Mouse (Mus musculus): ENCODE data around the gene Afg1l. TPM values are rescaled to one million over a fixed set of nuclear protein-coding genes. Genes with fewer than 3 reads are reported as not detected.

Afg1l gene
- polyA plus RNA-seq, 1 experiment = 9.4 TPM

DNA sequence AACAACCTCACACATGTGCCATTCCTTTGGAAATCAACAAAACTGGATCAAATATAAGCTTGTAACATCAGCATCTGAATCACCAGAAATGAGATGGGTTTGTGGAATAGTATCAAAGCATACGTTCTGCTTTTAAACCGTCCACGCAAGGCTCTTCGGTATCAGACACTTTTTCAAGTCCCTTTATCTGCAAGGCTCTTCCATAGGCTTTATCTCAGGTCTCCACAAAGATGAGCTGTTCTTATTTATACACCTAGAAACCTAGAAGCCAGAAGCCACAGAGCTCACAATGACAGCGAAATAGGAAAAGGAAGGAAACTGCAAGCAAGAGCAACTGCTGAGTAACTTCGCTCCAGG is 205.0 kb downstream of the Afg1l start:
- TF ChIP-seq FLI1 (IDR thresholded peaks at IDR 0.05; ENCODE audit: low read length) (no peak), GATA1 (IDR thresholded peaks at IDR 0.05; ENCODE audit: borderline replicate concordance, low read length) (no peak)
- Histone ChIP-seq H3K4me1 (peaks cover 69% of the 10 kb centered on the region), H3K36me3 (replicated peaks; ENCODE audit: low read length) (peaks cover 63% of the 10 kb centered on the region), H3K9me3 (no peaks in the 10 kb centered on the region), H3K4me3 (replicated peaks) (peak overlapping the region; percentile 98), H3K27me3 (replicated peaks) (no peaks in the 10 kb centered on the region)

DNA sequence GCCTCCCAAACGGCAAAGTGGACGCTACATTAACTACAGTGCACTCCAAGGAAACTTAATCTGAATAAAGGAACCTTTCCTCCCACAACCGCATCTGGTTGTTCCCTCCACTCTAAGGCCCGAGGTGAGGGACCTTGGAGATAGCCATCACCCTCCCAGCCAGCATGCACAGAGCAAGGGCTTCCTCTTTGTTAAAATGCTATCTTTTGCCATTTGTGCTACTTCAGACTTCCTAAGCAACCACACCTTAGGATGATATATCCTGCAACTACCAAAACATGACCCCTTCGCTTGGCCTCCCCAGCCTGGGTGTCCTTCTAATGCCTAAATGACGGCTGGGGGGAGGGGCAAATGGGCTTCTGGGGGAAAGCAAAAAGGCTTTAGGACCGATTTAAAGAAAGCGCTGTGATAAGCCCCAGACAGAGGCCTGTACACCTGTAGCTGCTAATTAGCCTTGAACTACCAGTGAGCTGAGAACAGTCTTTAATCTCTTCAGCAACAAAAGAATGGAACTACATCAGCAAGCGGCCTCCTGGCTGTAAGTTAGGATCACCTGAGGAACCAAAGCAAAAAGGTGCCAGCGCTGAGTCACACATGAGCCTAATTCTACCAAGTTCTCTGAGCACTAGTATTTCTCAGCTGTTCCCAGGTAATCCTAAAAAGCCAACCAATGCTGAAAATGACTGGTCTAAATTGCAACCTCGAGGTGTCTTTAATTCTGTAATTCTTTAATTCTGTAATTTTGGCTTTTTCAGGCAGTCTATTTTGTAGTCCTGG is 206.7 kb downstream of the Afg1l start:
- Histone ChIP-seq H3K27me3 (replicated peaks) (no peaks in the 10 kb centered on the region), H3K4me3 (replicated peaks) (peak overlapping the region; percentile 87), H3K4me1 (peaks cover 81% of the 10 kb centered on the region), H3K36me3 (replicated peaks; ENCODE audit: low read length) (peaks cover 81% of the 10 kb centered on the region), H3K9me3 (no peaks in the 10 kb centered on the region)
- TF ChIP-seq GATA1 (IDR thresholded peaks at IDR 0.05; ENCODE audit: borderline replicate concordance, low read length) = no peak
- TF ChIP-seq FLI1 (IDR thresholded peaks at IDR 0.05; ENCODE audit: low read length) = no peak

- H3K4me1 ChIP-seq = peaks cover 89% of the 10 kb centered on the region
- H3K4me3 ChIP-seq (replicated peaks) = peak overlapping the region; percentile 87
- no peak for TF ChIP-seq GATA1 (IDR thresholded peaks at IDR 0.05; ENCODE audit: borderline replicate concordance, low read length)
- no peak for TF ChIP-seq FLI1 (IDR thresholded peaks at IDR 0.05; ENCODE audit: low read length)
- no peaks in the 10 kb centered on the region for H3K27me3 ChIP-seq (replicated peaks)
- H3K36me3 ChIP-seq (replicated peaks; ENCODE audit: low read length) = peaks cover 92% of the 10 kb centered on the region
- H3K9me3 ChIP-seq = 0 out of 2 replicates have a peak, but pooled peaks cover 2% of the 10 kb centered on the region
Measured at GRCm38 (mm10) chr10:42270277-42271083, 207.9 kb downstream of the Afg1l start.

DNA sequence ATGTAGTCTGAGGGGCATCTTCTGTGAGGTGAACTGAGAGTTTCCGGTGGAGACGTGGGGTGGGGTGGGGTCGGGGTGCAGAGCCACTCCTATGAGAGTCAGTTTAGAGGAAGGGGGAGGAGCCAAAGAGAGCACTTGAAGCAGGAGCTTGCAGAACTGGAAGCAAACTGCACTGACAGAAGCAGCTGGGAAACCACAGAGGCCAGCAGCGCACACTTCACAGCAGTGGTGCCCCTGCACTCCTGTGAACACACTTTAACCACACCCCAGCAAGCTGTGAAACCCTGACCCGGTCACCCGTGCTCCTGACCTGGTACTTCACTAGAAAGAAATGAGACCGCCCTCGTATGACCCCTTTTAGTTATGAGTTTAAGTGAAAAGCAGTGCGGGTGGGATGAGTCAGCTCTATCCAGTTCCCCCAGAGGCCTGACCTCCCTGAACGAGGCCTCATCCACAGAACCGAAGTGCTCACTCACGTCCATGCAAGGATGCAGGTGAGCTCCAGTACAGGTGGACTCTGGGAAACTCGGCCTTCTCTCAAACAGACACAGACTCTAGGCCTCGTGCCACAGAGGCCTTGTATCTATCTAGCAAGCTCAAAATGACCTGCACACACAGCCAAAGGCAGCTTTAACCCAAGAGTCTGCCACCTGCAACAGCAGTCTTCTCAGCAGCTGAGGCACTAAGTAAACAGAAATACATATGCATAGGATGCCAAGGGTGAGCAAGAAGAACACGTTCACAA is 208.9 kb downstream of the Afg1l start:
- H3K27me3 ChIP-seq (replicated peaks) = no peaks in the 10 kb centered on the region
- TF ChIP-seq FLI1 (IDR thresholded peaks at IDR 0.05; ENCODE audit: low read length) (no peak), GATA1 (IDR thresholded peaks at IDR 0.05; ENCODE audit: borderline replicate concordance, low read length) (no peak)
- H3K36me3 ChIP-seq (replicated peaks; ENCODE audit: low read length) = peaks cover 95% of the 10 kb centered on the region
- H3K4me3 ChIP-seq (replicated peaks) = peak overlapping the region; percentile 86
- 0 out of 2 replicates have a peak, but pooled peaks cover 2% of the 10 kb centered on the region for H3K9me3 ChIP-seq
- peaks cover 90% of the 10 kb centered on the region for H3K4me1 ChIP-seq

DNA sequence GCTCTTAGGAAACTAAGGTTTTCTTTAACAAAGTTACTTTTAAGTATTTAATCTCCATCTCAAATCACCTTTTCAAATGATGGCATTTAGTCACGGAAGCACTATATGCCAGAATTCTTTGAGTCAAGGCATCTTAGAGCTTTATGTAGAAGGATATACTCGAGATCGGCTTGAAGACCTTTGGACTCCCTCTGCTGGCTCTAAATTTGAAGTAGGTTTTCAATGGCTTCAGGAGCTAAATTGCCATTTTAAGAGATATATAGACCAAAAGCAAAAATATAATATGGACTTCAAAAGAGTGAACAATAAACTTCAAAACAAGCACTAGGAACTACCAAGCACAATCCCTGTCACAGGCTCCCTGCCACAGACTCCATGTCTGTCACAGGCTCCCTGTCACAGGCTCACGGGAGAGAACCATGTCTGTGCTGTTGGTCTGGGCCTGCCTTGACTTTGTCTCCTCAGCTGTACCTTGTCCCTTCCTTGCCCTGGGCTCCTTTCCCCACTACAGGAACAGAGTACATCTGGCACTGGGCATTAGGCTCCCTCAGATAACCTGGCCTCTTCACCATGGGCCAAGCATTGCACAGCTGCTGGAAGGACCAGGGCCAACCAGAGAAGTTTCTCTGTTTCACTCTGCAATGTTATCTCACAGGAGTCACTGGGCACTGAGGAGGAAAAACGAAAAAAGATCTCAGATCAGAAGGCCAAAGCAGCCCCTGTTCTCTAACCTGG is 210.4 kb downstream of the Afg1l start:
- peaks cover 96% of the 10 kb centered on the region for H3K36me3 ChIP-seq (replicated peaks; ENCODE audit: low read length)
- TF ChIP-seq GATA1 (IDR thresholded peaks at IDR 0.05; ENCODE audit: borderline replicate concordance, low read length) (no peak), FLI1 (IDR thresholded peaks at IDR 0.05; ENCODE audit: low read length) (no peak)
- H3K4me1 ChIP-seq = peaks cover 84% of the 10 kb centered on the region
- no peaks in the 10 kb centered on the region for H3K27me3 ChIP-seq (replicated peaks)
- peak overlapping the region; percentile 33 for H3K4me3 ChIP-seq (replicated peaks)
- 0 out of 2 replicates have a peak, but pooled peaks cover 2% of the 10 kb centered on the region for H3K9me3 ChIP-seq

GRCm38 (mm10) chr10:42265021-42265689 is 213.2 kb downstream of the Afg1l start:
- Histone ChIP-seq H3K9me3 (0 out of 2 replicates have a peak, but pooled peaks cover 2% of the 10 kb centered on the region), H3K36me3 (replicated peaks; ENCODE audit: low read length) (peaks cover 98% of the 10 kb centered on the region), H3K4me1 (peaks cover 83% of the 10 kb centered on the region), H3K4me3 (replicated peaks) (no peak overlapping the region), H3K27me3 (replicated peaks) (no peaks in the 10 kb centered on the region)
- TF ChIP-seq GATA1 (IDR thresholded peaks at IDR 0.05; ENCODE audit: borderline replicate concordance, low read length) (no peak), FLI1 (IDR thresholded peaks at IDR 0.05; ENCODE audit: low read length) (no peak)

- TF ChIP-seq FLI1 (IDR thresholded peaks at IDR 0.05; ENCODE audit: low read length) (no peak), GATA1 (IDR thresholded peaks at IDR 0.05; ENCODE audit: borderline replicate concordance, low read length) (no peak)
- no peaks in the 10 kb centered on the region for H3K27me3 ChIP-seq (replicated peaks)
- 0 out of 2 replicates have a peak, but pooled peaks cover 2% of the 10 kb centered on the region for H3K9me3 ChIP-seq
- H3K4me1 ChIP-seq = peaks cover 83% of the 10 kb centered on the region
- peaks cover 98% of the 10 kb centered on the region for H3K36me3 ChIP-seq (replicated peaks; ENCODE audit: low read length)
- no peak overlapping the region for H3K4me3 ChIP-seq (replicated peaks)
Measured at GRCm38 (mm10) chr10:42264195-42264594, 214.2 kb downstream of the Afg1l start.

- no peak overlapping the region for H3K4me3 ChIP-seq (replicated peaks)
- 0 out of 2 replicates have a peak, but pooled peaks cover 2% of the 10 kb centered on the region for H3K9me3 ChIP-seq
- H3K36me3 ChIP-seq (replicated peaks; ENCODE audit: low read length) = peaks cover 98% of the 10 kb centered on the region
- TF ChIP-seq FLI1 (IDR thresholded peaks at IDR 0.05; ENCODE audit: low read length) = no peak
- no peak for TF ChIP-seq GATA1 (IDR thresholded peaks at IDR 0.05; ENCODE audit: borderline replicate concordance, low read length)
- H3K27me3 ChIP-seq (replicated peaks) = no peaks in the 10 kb centered on the region
- H3K4me1 ChIP-seq = peaks cover 83% of the 10 kb centered on the region
Measured at GRCm38 (mm10) chr10:42263701-42264100, 214.7 kb downstream of the Afg1l start.

Other genes starting within 250 kb of the Afg1l start
- 14.8 and 55.2 TPM in 2 replicates for gene Foxo3, start 201.8 kb downstream of the Afg1l start, polyA plus RNA-seq (2012; ENCODE audit: insufficient read depth, low replicate concordance)
- 155 and 278 TPM in 2 replicates for gene Snx3, start 23.5 kb upstream of the Afg1l start, polyA plus RNA-seq (2012; ENCODE audit: insufficient read depth, low replicate concordance)
- not detected in 2 replicates for gene Nr2e1, start 105.1 kb upstream of the Afg1l start, polyA plus RNA-seq (2012; ENCODE audit: insufficient read depth, low replicate concordance)
- 7.5 and 13.0 TPM in 2 replicates for gene Ostm1, start 105.3 kb upstream of the Afg1l start, polyA plus RNA-seq (2012; ENCODE audit: insufficient read depth, low replicate concordance)

All from megakaryocyte, embryonic 14.5 days (primary cell).